Mouse (Mus musculus): Measurements from ENCODE around the gene Nudt6. TPM values are rescaled to one million over a fixed set of nuclear protein-coding genes. Genes with fewer than 3 reads are reported as not detected.

Nudt6 gene
- polyA plus RNA-seq (2015; fragmentation: Nextera tagmentation; extraction: Ambion mirVana), result 5.5 and 5.9 TPM in 2 replicates

- Histone ChIP-seq H3K9ac (peak within 1 kb of the TSS; percentile 77), H3K9me3 (no peaks in the 10 kb centered on the region), H3K4me2 (peak within 1 kb of the TSS; percentile 79), H3K4me3 (peak within 1 kb of the TSS; percentile 99), H3K27me3 (no peaks in the 10 kb centered on the region), H3K4me1 (peaks cover 16% of the 10 kb centered on the region), H3K36me3 (no peaks in the 10 kb centered on the region), H3K27ac (peak within 1 kb of the TSS; percentile 93)
- WGBS, result under 1% methylated on average over 47 of the region's 50 CpGs
- peak; percentile 86 for ATAC-seq (ENCODE audit: borderline replicate concordance, extremely low read depth, low FRiP score, low TSS enrichment)
Measured at GRCm38 (mm10) chr3:37420072-37420471, at the start of gene Nudt6. Nudt6 (minus strand) TSS chr3:37420211.

GRCm38 (mm10) chr3:37469353-37469752 is 49.3 kb upstream of the Nudt6 start:
- ATAC-seq (ENCODE audit: borderline replicate concordance, extremely low read depth, low FRiP score, low TSS enrichment), result no peak
- Histone ChIP-seq H3K4me3 (no peak overlapping the region), H3K9me3 (no peaks in the 10 kb centered on the region)

GRCm38 (mm10) chr3:37468170-37468569 is 48.2 kb upstream of the Nudt6 start:
- ATAC-seq (ENCODE audit: borderline replicate concordance, extremely low read depth, low FRiP score, low TSS enrichment), result no peak
- Histone ChIP-seq H3K4me3 (no peak overlapping the region), H3K9me3 (no peaks in the 10 kb centered on the region), H3K27me3 (no peaks in the 10 kb centered on the region), H3K4me1 (no peaks in the 10 kb centered on the region), H3K4me2 (no peak overlapping the region), H3K36me3 (0 out of 2 replicates have a peak, but pooled peaks cover 2% of the 10 kb centered on the region), H3K27ac (no peak overlapping the region), H3K9ac (no peak overlapping the region)
- WGBS, result 91% methylated on average over 2 of the region's 2 CpGs

More at GRCm38 (mm10) chr3:37469353-37469752, 49.3 kb upstream of the Nudt6 start:
- no peaks in the 10 kb centered on the region for H3K4me1 ChIP-seq
- H3K4me2 ChIP-seq, result no peak overlapping the region
- no peaks in the 10 kb centered on the region for H3K27me3 ChIP-seq
- no peak overlapping the region for H3K27ac ChIP-seq
- H3K9ac ChIP-seq, result no peak overlapping the region
- 74% methylated on average over 4 of the region's 4 CpGs for WGBS
- 0 out of 2 replicates have a peak, but pooled peaks cover 2% of the 10 kb centered on the region for H3K36me3 ChIP-seq

GRCm38 (mm10) chr3:37455992-37456391 is 36.0 kb upstream of the Nudt6 start:
- Histone ChIP-seq H3K9ac (no peak overlapping the region), H3K4me2 (no peak overlapping the region), H3K36me3 (0 out of 2 replicates have a peak, but pooled peaks cover 4% of the 10 kb centered on the region), H3K4me3 (no peak overlapping the region), H3K9me3 (no peaks in the 10 kb centered on the region), H3K27me3 (no peaks in the 10 kb centered on the region), H3K4me1 (no peaks in the 10 kb centered on the region), H3K27ac (no peak overlapping the region)
- WGBS, result 65% methylated on average over 1 of the region's 1 CpGs
- no peak for ATAC-seq (ENCODE audit: borderline replicate concordance, extremely low read depth, low FRiP score, low TSS enrichment)

GRCm38 (mm10) chr3:37443409-37443808 is 23.4 kb upstream of the Nudt6 start:
- no peak overlapping the region for H3K9ac ChIP-seq
- H3K27me3 ChIP-seq, result no peaks in the 10 kb centered on the region
- H3K36me3 ChIP-seq, result peaks cover 8% of the 10 kb centered on the region; the same call in 1 of the 2 replicates
- no peaks in the 10 kb centered on the region for H3K9me3 ChIP-seq
- 70% methylated on average over 2 of the region's 2 CpGs for WGBS
- no peak for ATAC-seq (ENCODE audit: borderline replicate concordance, extremely low read depth, low FRiP score, low TSS enrichment)
- H3K4me2 ChIP-seq, result no peak overlapping the region
- no peak overlapping the region for H3K4me3 ChIP-seq
- H3K27ac ChIP-seq, result no peak overlapping the region
- H3K4me1 ChIP-seq, result no peaks in the 10 kb centered on the region

- Histone ChIP-seq H3K27me3 (no peaks in the 10 kb centered on the region), H3K27ac (no peak overlapping the region), H3K9me3 (no peaks in the 10 kb centered on the region), H3K4me3 (no peak overlapping the region), H3K9ac (no peak overlapping the region), H3K36me3 (peaks cover 11% of the 10 kb centered on the region; the same call in 1 of the 2 replicates), H3K4me2 (no peak overlapping the region), H3K4me1 (no peaks in the 10 kb centered on the region)
- WGBS, result 55% methylated on average over 1 of the region's 1 CpGs
- ATAC-seq (ENCODE audit: borderline replicate concordance, extremely low read depth, low FRiP score, low TSS enrichment), result no peak
Measured at GRCm38 (mm10) chr3:37439770-37440169, 19.8 kb upstream of the Nudt6 start.

GRCm38 (mm10) chr3:37430359-37430758 is 10.3 kb upstream of the Nudt6 start:
- Histone ChIP-seq H3K36me3 (peaks cover 13% of the 10 kb centered on the region; the same call in 1 of the 2 replicates), H3K4me2 (no peak overlapping the region), H3K9ac (no peak overlapping the region), H3K27ac (no peak overlapping the region), H3K4me1 (no peaks in the 10 kb centered on the region), H3K4me3 (no peak overlapping the region), H3K9me3 (no peaks in the 10 kb centered on the region), H3K27me3 (no peaks in the 10 kb centered on the region)
- no peak for ATAC-seq (ENCODE audit: borderline replicate concordance, extremely low read depth, low FRiP score, low TSS enrichment)

- H3K36me3 ChIP-seq, result peaks cover 3% of the 10 kb centered on the region; the same call in 1 of the 2 replicates
- H3K4me3 ChIP-seq, result no peak overlapping the region
- no peaks in the 10 kb centered on the region for H3K27me3 ChIP-seq
- H3K27ac ChIP-seq, result no peak overlapping the region
- no peak overlapping the region for H3K4me2 ChIP-seq
- ATAC-seq (ENCODE audit: borderline replicate concordance, extremely low read depth, low FRiP score, low TSS enrichment), result no peak
- WGBS, result 98% methylated on average over 3 of the region's 3 CpGs
- no peak overlapping the region for H3K9ac ChIP-seq
- H3K4me1 ChIP-seq, result peaks cover 9% of the 10 kb centered on the region
- H3K9me3 ChIP-seq, result no peaks in the 10 kb centered on the region
Measured at GRCm38 (mm10) chr3:37426069-37426468, 6.1 kb upstream of the Nudt6 start.

GRCm38 (mm10) chr3:37421179-37421578 is 1.2 kb upstream of the Nudt6 start:
- Histone ChIP-seq H3K36me3 (no peaks in the 10 kb centered on the region; the same call in 1 of the 2 replicates), H3K9me3 (no peaks in the 10 kb centered on the region), H3K27ac (no peak overlapping the region), H3K9ac (peak overlapping the region; percentile 77), H3K4me1 (peaks cover 16% of the 10 kb centered on the region), H3K4me3 (peak overlapping the region; percentile 99), H3K27me3 (no peaks in the 10 kb centered on the region), H3K4me2 (peak overlapping the region; percentile 79)
- 11% methylated on average over 3 of the region's 3 CpGs for WGBS
- no peak for ATAC-seq (ENCODE audit: borderline replicate concordance, extremely low read depth, low FRiP score, low TSS enrichment)

GRCm38 (mm10) chr3:37420641-37421040 is 630 bp upstream of the Nudt6 start:
- Histone ChIP-seq H3K9ac (peak overlapping the region; percentile 77), H3K9me3 (no peaks in the 10 kb centered on the region), H3K27me3 (no peaks in the 10 kb centered on the region), H3K4me2 (peak overlapping the region; percentile 79), H3K36me3 (no peaks in the 10 kb centered on the region), H3K4me3 (peak overlapping the region; percentile 99), H3K27ac (peak overlapping the region; percentile 93), H3K4me1 (peaks cover 16% of the 10 kb centered on the region)
- WGBS, result under 1% methylated on average over 24 of the region's 24 CpGs
- ATAC-seq (ENCODE audit: borderline replicate concordance, extremely low read depth, low FRiP score, low TSS enrichment), result no peak

- Histone ChIP-seq H3K4me1 (peaks cover 18% of the 10 kb centered on the region), H3K4me3 (peak within 1 kb of the TSS; percentile 99), H3K4me2 (peak within 1 kb of the TSS; percentile 79), H3K27ac (peak within 1 kb of the TSS; percentile 93), H3K9ac (peak within 1 kb of the TSS; percentile 77), H3K9me3 (no peaks in the 10 kb centered on the region), H3K27me3 (no peaks in the 10 kb centered on the region), H3K36me3 (no peaks in the 10 kb centered on the region)
- peak; percentile 95 for ATAC-seq (ENCODE audit: borderline replicate concordance, extremely low read depth, low FRiP score, low TSS enrichment)
- under 1% methylated on average over 47 of the region's 50 CpGs for WGBS
Measured at GRCm38 (mm10) chr3:37419458-37419991, 486 bp downstream of the Nudt6 start, which contains the start of gene Spata5. Spata5 (plus strand) TSS chr3:37419896.

- peak overlapping the region; percentile 74 for H3K4me3 ChIP-seq
- peak overlapping the region; percentile 63 for H3K9ac ChIP-seq
- under 1% methylated on average over 30 of the region's 30 CpGs for WGBS
- ATAC-seq (ENCODE audit: borderline replicate concordance, extremely low read depth, low FRiP score, low TSS enrichment), result no peak
- H3K4me1 ChIP-seq, result peaks cover 18% of the 10 kb centered on the region
- peak overlapping the region; percentile 63 for H3K4me2 ChIP-seq
- peak overlapping the region; percentile 87 for H3K27ac ChIP-seq
- H3K27me3 ChIP-seq, result no peaks in the 10 kb centered on the region
- no peaks in the 10 kb centered on the region for H3K36me3 ChIP-seq
- no peaks in the 10 kb centered on the region for H3K9me3 ChIP-seq
Measured at GRCm38 (mm10) chr3:37418961-37419457, 1.0 kb downstream of the Nudt6 start.

Measured in lung, embryonic 15.5 days (tissue).